Mouse (Mus musculus) embryonic stem cell, embryonic (primary cell): Measurements from ENCODE around the gene Paqr7.

Experiments
- CTCF ChIA-PET, 4 experiments: fragments of 300-600 bp in 2 of 4; fragments of 350-600 bp in 2 of 4; sonication (Branson Sonifier 250); formaldehyde crosslinking; loops; one replicate each; lab custom pipeline; 2022; ENCODE audit warnings: inconsistent platforms in 2 of 4; lab: Charles Lee
- POLR2A ChIA-PET, 4 experiments: fragments of 300-600 bp in 2 of 4; fragments of 350-600 bp in 2 of 4; sonication (Branson Sonifier 250); formaldehyde crosslinking; loops; one replicate each; lab custom pipeline; 2022; ENCODE audit warnings: antibody characterized with exemption in 4 of 4, inconsistent platforms in 1 of 4; lab: Charles Lee

Gene Paqr7

GRCm38 (mm10) chr4:134551494-134552316 is 55.2 kb downstream of the Paqr7 start, which contains the start of gene Selenon:
Gene Selenon, minus strand, starts transcription at chr4:134552166.
- ChIA-PET CTCF (interaction anchor here (0.6 to 1.7 kb wide), 13 partner anchors 9 to 433 kb away, joined by 3 to 10 read pairs (median 4); no protein-coding TSS in a partner anchor), POLR2A (interaction anchor here in 2 of 4 experiments (0.6 to 2.0 kb wide), 7 partner anchors 8 to 366 kb away, joined by 3 to 7 read pairs (median 3); no protein-coding TSS in a partner anchor)

- ChIA-PET POLR2A (interaction anchor here in 1 of 4 experiments (1.1 to 3.2 kb wide), 2 partner anchors 11 to 161 kb away, joined by 4 to 23 read pairs; no protein-coding TSS in a partner anchor), CTCF (interaction anchor here in 3 of 4 experiments (0.6 to 0.7 kb wide), 5 partner anchors 9 to 875 kb away, joined by 3 to 9 read pairs (median 3); no protein-coding TSS in a partner anchor)
These were observed 57.1 kb downstream of the Paqr7 start for GRCm38 (mm10) chr4:134553631-134554030.

GRCm38 (mm10) chr4:134555956-134556580 is 59.6 kb downstream of the Paqr7 start:
- CTCF ChIA-PET = interaction anchor here (0.5 to 1.9 kb wide), 56 partner anchors 8 to 1341 kb away, joined by 3 to 20 read pairs (median 4); partner anchors contain the start of genes Man1c1 (in 1 of the 4) and Pafah2 (in 1 of the 4)
- POLR2A ChIA-PET = interaction anchor here in 3 of 4 experiments (0.5 to 3.4 kb wide), 9 partner anchors 13 to 865 kb away, joined by 3 to 23 read pairs (median 7); no protein-coding TSS in a partner anchor

- POLR2A ChIA-PET = interaction anchor here in 3 of 4 experiments (0.7 to 3.4 kb wide), 4 partner anchors 10 to 156 kb away, joined by 3 to 10 read pairs (median 6); no protein-coding TSS in a partner anchor
- CTCF ChIA-PET = interaction anchor here (0.5 to 2.1 kb wide), 26 partner anchors 9 to 1844 kb away, joined by 3 to 9 read pairs (median 4); partner anchors contain the start of genes Mtfr1l (in 1 of the 4) and Pafah2 (in 1 of the 4)
These were observed 61.2 kb downstream of the Paqr7 start for GRCm38 (mm10) chr4:134557626-134558249.

- ChIA-PET POLR2A (interaction anchor here in 3 of 4 experiments (0.5 to 3.4 kb wide), 8 partner anchors 9 to 455 kb away, joined by 3 to 10 read pairs (median 4); no protein-coding TSS in a partner anchor), CTCF (interaction anchor here (0.5 to 2.1 kb wide), 24 partner anchors 8 to 1844 kb away, joined by 3 to 13 read pairs (median 4); partner anchors contain the start of genes Mtfr1l (in 1 of the 4) and Pafah2 (in 1 of the 4))
These were observed 62.1 kb downstream of the Paqr7 start for GRCm38 (mm10) chr4:134558570-134559113.

- CTCF ChIA-PET = interaction anchor here (0.6 to 2.0 kb wide), 14 partner anchors 9 to 420 kb away, joined by 3 to 9 read pairs (median 5); partner anchors contain the start of genes Mtfr1l (in 1 of the 4) and Pafah2 (in 1 of the 4)
- POLR2A ChIA-PET = interaction anchor here in 2 of 4 experiments (0.5 to 3.4 kb wide), 6 partner anchors 10 to 456 kb away, joined by 3 to 10 read pairs (median 4); no protein-coding TSS in a partner anchor
These were observed 62.7 kb downstream of the Paqr7 start for GRCm38 (mm10) chr4:134559154-134559553.
